Mouse (Mus musculus): Measurements from ENCODE around the gene 2900026A02Rik.

DNA sequence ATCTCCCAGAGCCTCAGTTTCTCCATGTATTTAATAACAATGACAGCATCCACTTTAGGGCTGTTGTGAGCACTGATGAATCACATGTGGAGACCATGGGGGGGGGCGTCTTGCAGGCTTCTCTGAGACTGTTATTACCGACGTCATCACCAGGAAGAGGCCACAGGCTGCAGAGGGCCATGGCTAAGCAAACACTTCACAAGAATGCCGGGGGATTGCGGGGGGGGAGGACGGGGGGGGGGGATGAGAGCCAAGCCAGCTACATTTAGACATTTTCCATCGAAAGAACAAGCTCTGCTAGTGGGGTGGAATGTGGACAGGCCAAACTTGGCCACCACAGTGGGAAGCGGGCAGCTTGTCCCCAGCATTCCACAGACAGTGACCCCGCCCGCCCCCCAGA, 63.4 kb downstream of the 2900026A02Rik start:
- TF ChIP-seq CTCF (IDR thresholded peaks at IDR 0.05; ENCODE audit: extremely low read depth, insufficient read length, insufficient replicate concordance, low read depth, low read length) (no peak), POLR2A (IDR thresholded peaks at IDR 0.05; ENCODE audit: low read depth, low read length) (no peak)

All from small intestine, adult 2 months (tissue).